Mouse (Mus musculus) telencephalon, adult 2 months (tissue): ENCODE data around the gene Homer3.

Experiments used
- DNase-seq: peaks from one replicate; pipeline ENCODE4 v3.0.0-alpha.2; 2011; ENCODE audit warnings: low read depth, low spot score

Homer3 gene

GRCm38 (mm10) chr8:70282603-70283135 is at the start of gene Homer3:
TSS of gene Homer3 (plus strand) at chr8:70282827.
- peak; percentile 55 for DNase-seq

- DNase-seq, result no peak
Measured at GRCm38 (mm10) chr8:70233606-70234005, 49.0 kb upstream of the Homer3 start.

DNA sequence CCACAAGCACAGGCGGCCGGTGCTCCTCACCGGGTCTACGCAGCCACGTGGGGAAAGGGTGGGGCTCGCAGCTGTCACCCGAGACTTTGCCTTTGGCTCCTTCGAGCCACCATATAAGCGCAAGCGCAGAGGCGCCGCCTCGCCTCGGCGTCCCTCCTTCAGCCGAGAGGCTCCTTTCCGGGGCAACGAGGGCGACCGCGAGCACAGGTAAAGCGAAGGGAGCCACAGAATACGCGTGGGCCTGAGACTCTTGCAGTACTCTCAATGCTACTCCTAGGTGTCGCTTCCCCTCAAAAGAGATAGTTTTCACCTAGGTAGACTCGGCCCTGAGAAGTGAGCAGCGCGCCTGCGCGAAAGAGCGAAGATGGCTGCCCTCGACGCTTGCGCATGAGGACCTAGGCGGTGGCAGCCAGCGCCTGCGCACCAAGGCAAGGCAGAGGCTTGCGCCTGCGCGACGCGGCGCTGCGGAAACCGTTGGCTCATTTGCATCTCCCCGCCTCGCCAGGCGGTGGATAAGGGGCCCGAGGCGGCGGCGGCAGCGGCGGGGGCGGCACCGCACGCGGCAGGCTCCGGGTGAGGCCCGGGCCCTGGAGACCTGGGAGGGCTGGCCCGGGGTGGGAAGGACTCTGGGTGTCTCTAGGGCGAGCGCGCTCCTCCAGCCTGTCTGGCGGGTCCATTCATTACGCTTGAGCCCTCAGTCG is 48.4 kb upstream of the Homer3 start, which contains the start of the genes Sugp2 and Armc6:
Gene Sugp2 (plus strand): TSS at position 147 of the 701 bp plus-strand sequence.
Gene Armc6 (minus strand): TSS at position 387 of the 701 bp plus-strand sequence.
- DNase-seq, result peak; percentile 92

- no peak for DNase-seq
Measured at GRCm38 (mm10) chr8:70234781-70235128, 47.9 kb upstream of the Homer3 start.

DNA sequence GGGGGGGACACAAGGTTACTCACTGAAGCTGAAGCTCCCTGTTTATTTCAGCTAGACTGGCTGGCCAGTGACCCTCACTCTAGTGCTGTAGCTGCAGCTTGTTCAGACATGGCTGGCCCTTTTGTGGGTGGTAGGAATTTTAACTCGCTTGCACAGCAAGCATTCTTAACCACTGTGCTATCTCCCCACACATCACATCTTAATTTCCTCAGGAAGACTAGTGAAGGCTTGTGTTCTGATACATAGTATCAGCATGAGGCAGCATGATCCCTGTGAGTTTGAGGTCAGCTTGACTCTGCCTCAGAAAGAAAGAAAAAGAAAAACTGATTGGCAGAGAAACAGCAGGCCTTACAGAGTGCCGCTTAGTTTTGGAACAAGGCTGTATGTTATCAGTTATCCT is 44.8 kb upstream of the Homer3 start:
- no peak for DNase-seq

- DNase-seq, result no peak
Measured at GRCm38 (mm10) chr8:70240642-70241041, 42.0 kb upstream of the Homer3 start.

DNA sequence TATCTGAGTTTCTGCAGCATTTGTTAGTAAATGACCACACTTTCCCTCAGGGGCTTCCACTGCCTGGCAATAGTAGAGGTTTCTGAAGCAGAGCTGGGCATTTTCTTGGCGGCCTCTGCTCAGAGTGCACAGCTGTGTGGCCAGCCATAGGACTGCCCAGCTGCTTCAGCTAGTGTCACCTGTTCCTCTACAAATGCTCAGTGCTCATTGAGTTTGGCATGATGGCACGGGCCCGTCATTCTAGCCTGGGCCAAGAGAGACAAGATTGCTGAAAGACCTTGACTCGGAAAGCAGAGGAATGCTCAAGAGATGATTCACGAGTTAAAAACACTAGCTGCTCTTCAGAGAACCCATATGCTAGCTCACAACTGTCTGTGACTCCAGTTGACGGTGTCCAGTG is 36.0 kb upstream of the Homer3 start:
- DNase-seq, result no peak

GRCm38 (mm10) chr8:70247841-70248240 is 34.8 kb upstream of the Homer3 start:
- DNase-seq, result no peak

GRCm38 (mm10) chr8:70254628-70255027 is 28.0 kb upstream of the Homer3 start:
- no peak for DNase-seq

DNA sequence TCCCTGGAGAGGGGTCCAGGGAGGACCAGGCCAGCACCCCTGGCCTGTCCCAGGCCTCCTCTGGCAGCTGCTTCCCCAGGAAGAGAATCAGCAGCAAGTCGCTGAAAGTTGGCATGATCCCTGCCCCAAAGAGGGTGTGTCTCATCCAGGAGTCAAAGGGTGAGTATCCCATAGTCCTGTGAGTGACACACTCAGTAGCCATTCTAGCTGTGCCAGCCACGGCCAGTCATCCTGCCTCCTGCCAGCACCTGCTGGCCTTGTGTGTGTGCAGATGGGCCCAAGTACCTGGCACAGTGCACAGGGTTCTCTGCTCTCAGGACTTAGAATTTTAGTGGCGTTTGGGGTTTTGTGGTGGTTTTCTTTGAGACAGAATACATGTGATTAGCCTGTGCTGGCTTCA is 25.2 kb upstream of the Homer3 start:
- no peak for DNase-seq

GRCm38 (mm10) chr8:70258600-70258999 is 24.0 kb upstream of the Homer3 start:
- no peak for DNase-seq

GRCm38 (mm10) chr8:70259043-70259442 is 23.6 kb upstream of the Homer3 start:
- DNase-seq, result no peak

GRCm38 (mm10) chr8:70267674-70268073 is 15.0 kb upstream of the Homer3 start:
- no peak for DNase-seq

GRCm38 (mm10) chr8:70268311-70268710 is 14.3 kb upstream of the Homer3 start:
- no peak for DNase-seq

GRCm38 (mm10) chr8:70268799-70269565 is 13.6 kb upstream of the Homer3 start:
- peak; percentile 53 for DNase-seq

DNA sequence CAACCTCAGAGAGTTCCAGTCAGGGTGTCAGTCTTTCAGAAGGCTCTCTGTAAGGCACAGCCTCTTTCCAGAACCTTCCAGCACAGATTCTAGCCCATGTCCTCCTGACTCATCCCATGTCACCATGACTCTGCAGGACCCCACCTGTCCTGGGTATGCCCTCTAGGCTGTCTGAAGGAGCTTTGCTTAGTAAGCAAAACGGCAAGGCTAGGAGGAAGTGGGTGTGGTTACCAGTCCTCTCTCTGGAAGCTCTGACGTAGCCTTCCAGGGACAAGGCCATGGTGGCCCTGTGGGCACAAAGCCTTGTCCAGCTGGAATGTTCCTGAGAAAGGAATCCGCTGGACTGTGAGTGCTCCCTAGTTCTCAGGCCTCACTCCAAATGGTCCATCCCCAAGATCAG is 9.7 kb upstream of the Homer3 start:
- no peak for DNase-seq

- DNase-seq, result no peak
Measured at GRCm38 (mm10) chr8:70274350-70274749, 8.3 kb upstream of the Homer3 start.

DNA sequence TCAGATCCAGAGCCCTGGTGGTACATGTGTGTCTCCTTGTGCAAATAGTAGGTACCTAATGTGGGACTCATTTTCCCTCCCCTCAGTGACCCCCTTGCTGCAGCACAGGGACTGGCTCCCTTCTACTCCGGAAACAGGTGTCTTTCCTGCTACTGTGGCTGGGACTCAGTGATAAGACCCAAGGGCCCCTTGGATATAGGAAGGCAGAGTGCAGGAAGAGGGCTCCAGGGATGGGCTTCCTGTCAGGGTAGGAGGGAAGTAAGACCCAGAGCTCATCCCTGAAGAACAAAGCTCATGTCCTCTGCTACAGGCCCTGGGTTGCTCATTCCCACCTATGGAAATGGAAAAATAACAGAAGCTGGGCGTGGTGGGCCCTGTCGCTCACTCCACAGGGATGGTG is 6.2 kb upstream of the Homer3 start:
- DNase-seq, result no peak

DNA sequence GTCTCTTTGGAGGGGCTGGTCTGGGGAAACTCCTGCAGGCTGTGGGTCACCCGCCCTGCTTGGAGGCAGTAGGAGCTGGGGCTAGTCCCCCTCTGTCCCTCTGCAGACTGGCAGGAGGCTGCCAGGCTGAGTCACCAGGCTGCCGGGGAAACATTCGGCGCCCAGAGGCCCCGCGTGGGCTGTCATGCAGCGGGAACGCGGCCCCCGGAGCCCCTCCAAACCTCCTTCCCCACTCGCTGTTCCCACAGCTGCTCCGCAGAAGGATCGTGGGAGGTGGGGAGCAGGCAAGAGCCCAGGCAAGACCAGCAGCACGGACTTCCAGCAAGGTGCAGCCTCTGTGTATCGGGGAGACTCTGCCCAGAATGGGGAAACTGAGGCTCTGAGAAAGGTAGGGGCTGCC is 4.5 kb upstream of the Homer3 start:
- no peak for DNase-seq

GRCm38 (mm10) chr8:70279266-70279665 is 3.4 kb upstream of the Homer3 start:
- DNase-seq, result no peak

DNA sequence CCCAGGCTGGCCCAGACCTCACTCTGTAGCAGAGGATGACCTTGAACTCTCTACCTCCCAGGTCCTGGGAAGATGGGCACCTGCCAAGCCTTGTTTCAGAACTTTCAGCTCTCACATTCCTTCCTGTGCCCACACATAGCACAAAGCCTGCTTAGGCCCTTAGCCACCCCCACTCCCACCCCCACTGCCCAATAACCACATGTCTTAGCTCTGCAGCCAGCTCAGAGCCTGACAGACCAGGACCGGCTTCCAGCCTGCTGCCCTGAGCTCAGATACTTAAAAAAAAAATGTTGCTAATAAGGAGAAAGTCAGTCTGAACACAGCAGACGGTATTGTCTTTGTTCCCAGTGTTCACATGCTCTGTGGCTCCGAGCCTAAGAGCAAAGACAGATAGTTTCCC is 1.6 kb upstream of the Homer3 start:
- DNase-seq, result no peak

DNA sequence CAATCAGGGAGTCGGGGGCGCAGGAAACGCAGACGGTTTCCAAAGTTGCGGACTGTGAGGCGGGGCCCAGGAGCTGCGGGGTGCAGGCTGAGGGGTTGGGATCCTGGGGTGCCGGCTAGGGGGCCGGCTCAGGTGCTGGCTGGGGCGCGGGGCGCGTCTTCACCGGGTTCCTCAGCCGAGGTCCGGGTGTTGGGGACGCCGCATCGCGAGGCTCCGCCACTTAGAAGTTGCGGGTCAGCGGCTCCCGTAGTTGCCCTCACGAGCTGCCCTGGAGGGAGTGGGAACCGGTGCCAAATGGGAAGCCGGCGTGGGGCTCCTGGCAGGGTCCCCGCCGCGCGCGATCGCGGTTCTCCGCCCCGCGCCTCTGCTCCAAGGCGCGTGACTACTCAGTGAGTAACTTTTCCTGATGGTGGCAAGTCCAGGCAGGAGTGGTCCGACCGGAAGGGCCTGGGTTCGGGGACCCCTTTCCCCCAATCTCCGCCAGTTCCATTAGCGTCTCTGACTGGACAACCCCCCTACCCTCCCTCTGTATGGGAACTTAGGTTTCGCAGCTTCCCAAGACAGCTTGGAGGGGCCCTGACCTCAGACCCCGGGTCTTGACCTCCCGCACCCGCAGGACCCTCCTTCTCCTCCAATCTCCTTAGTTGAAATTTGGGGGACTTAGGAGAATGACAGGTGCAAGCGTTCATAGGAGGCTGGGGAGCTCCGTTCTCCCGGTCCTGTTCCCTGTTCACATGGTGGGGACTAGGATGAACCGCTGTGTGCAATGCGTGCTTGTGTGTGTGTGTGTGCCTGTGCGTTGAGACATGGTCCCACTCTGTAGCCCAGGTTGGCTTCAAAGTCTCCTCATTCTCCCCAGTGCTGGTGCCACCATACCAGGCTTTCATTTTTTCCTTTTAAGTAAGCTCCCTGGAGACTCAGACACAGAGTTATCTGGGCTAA is 780 bp downstream of the Homer3 start:
- DNase-seq, result no peak
